Mouse (Mus musculus) neural tube, embryonic 11.5 days (tissue): ENCODE measurements around the gene Pum2. TPM values are rescaled to one million over a fixed set of nuclear protein-coding genes. Genes with fewer than 3 reads are reported as not detected.

ENCODE experiments used
- polyA plus RNA-seq: library from polyadenylated mRNA; unstranded; fragments of >200 nt; fragmentation: Nextera tagmentation; extraction: Ambion mirVana; gene quantifications from 2 replicates; pipeline ENCODE4 v1.2.1, GENCODE M21; 2014

The Pum2 gene
- polyA plus RNA-seq, 1 experiment from 2014 or later: 68.7 TPM

Other genes with a start within 250 kb of the Pum2 start
- gene Rhob, start 174.1 kb upstream of the Pum2 start, polyA plus RNA-seq: 91.1 and 93.1 TPM in 2 replicates
- not detected in 2 replicates for gene Slc7a15, start 75.1 kb upstream of the Pum2 start, polyA plus RNA-seq
- 55.7 and 59.1 TPM in 2 replicates for gene Sdc1, start 97.2 kb downstream of the Pum2 start, polyA plus RNA-seq
- 166 and 171 TPM in 2 replicates for gene Laptm4a, start 247.5 kb downstream of the Pum2 start, polyA plus RNA-seq